Mouse (Mus musculus): Measurements from ENCODE around the gene Amt. TPM values are rescaled to one million over a fixed set of nuclear protein-coding genes. Genes with fewer than 3 reads are reported as not detected.

Gene Amt
- polyA plus RNA-seq, 1 experiment from 2014 or later = 33.6 TPM

GRCm38 (mm10) chr9:108342301-108342831, 45.7 kb downstream of the Amt start:
- WGBS = 67% methylated on average over 5 of the region's 5 CpGs

GRCm38 (mm10) chr9:108343331-108343730, 46.7 kb downstream of the Amt start:
- Histone ChIP-seq H3K4me3 (replicated peaks) (no peak overlapping the region), H3K36me3 (no peaks in the 10 kb centered on the region), H3K9me3 (no peaks in the 10 kb centered on the region), H3K27ac (no peak overlapping the region), H3K27me3 (no peaks in the 10 kb centered on the region), H3K4me1 (replicated peaks) (peaks cover 38% of the 10 kb centered on the region), H3K4me2 (replicated peaks) (no peak overlapping the region), H3K9ac (replicated peaks) (no peak overlapping the region)
- 83% methylated on average over 3 of the region's 3 CpGs for WGBS
- no peak for ATAC-seq

More at GRCm38 (mm10) chr9:108342301-108342831, 45.7 kb downstream of the Amt start:
- Histone ChIP-seq H3K36me3 (peaks cover 3% of the 10 kb centered on the region; the same call in 1 of the 2 replicates), H3K27me3 (no peaks in the 10 kb centered on the region), H3K4me2 (replicated peaks) (no peak overlapping the region), H3K4me3 (replicated peaks) (no peak overlapping the region), H3K4me1 (replicated peaks) (peaks cover 39% of the 10 kb centered on the region), H3K9ac (replicated peaks) (no peak overlapping the region), H3K9me3 (no peaks in the 10 kb centered on the region), H3K27ac (no peak overlapping the region)
- no peak for ATAC-seq

GRCm38 (mm10) chr9:108343835-108344234, 47.2 kb downstream of the Amt start:
- H3K9me3 ChIP-seq = no peaks in the 10 kb centered on the region
- WGBS = 95% methylated on average over 1 of the region's 1 CpGs

GRCm38 (mm10) chr9:108344471-108344870, 47.8 kb downstream of the Amt start:
- H3K4me2 ChIP-seq (replicated peaks) = no peak overlapping the region
- H3K4me1 ChIP-seq (replicated peaks) = peaks cover 43% of the 10 kb centered on the region
- H3K9ac ChIP-seq (replicated peaks) = no peak overlapping the region
- no peak for ATAC-seq
- 85% methylated on average over 4 of the region's 4 CpGs for WGBS
- no peaks in the 10 kb centered on the region for H3K36me3 ChIP-seq
- no peaks in the 10 kb centered on the region for H3K9me3 ChIP-seq
- H3K27me3 ChIP-seq = no peaks in the 10 kb centered on the region
- H3K4me3 ChIP-seq (replicated peaks) = no peak overlapping the region
- no peak overlapping the region for H3K27ac ChIP-seq

More at GRCm38 (mm10) chr9:108343835-108344234, 47.2 kb downstream of the Amt start:
- no peak overlapping the region for H3K4me3 ChIP-seq (replicated peaks)
- H3K4me2 ChIP-seq (replicated peaks) = no peak overlapping the region
- no peaks in the 10 kb centered on the region for H3K36me3 ChIP-seq
- peaks cover 38% of the 10 kb centered on the region for H3K4me1 ChIP-seq (replicated peaks)
- no peak overlapping the region for H3K9ac ChIP-seq (replicated peaks)
- no peak overlapping the region for H3K27ac ChIP-seq
- no peaks in the 10 kb centered on the region for H3K27me3 ChIP-seq
- no peak for ATAC-seq

- Histone ChIP-seq H3K27me3 (no peaks in the 10 kb centered on the region), H3K4me2 (replicated peaks) (peak overlapping the region; percentile 75), H3K4me1 (replicated peaks) (peaks cover 30% of the 10 kb centered on the region), H3K36me3 (peaks cover 24% of the 10 kb centered on the region), H3K9ac (replicated peaks) (peak overlapping the region; percentile 86), H3K27ac (peak overlapping the region; percentile 98), H3K4me3 (replicated peaks) (peak overlapping the region; percentile 75), H3K9me3 (no peaks in the 10 kb centered on the region)
- 4% methylated on average over 11 of the region's 11 CpGs for WGBS
- ATAC-seq = no peak
These were observed 50.4 kb downstream of the Amt start for GRCm38 (mm10) chr9:108347024-108347423.

GRCm38 (mm10) chr9:108347540-108348289, 51.1 kb downstream of the Amt start, which contains the start of gene Usp4:
Gene Usp4 (plus strand): TSS chr9:108347853.
- Histone ChIP-seq H3K27ac (peak within 1 kb of the TSS; percentile 98), H3K4me1 (replicated peaks) (peaks cover 30% of the 10 kb centered on the region), H3K9ac (replicated peaks) (peak within 1 kb of the TSS; percentile 86), H3K27me3 (no peaks in the 10 kb centered on the region), H3K4me3 (replicated peaks) (peak within 1 kb of the TSS; percentile 75), H3K36me3 (peaks cover 30% of the 10 kb centered on the region), H3K4me2 (replicated peaks) (peak within 1 kb of the TSS; percentile 75), H3K9me3 (no peaks in the 10 kb centered on the region)
- peak; percentile 98 for ATAC-seq
- under 1% methylated on average over 63 of the region's 75 CpGs for WGBS

GRCm38 (mm10) chr9:108348290-108348680, 51.6 kb downstream of the Amt start:
- Histone ChIP-seq H3K4me2 (replicated peaks) (peak overlapping the region; percentile 75), H3K27ac (peak overlapping the region; percentile 98), H3K9ac (replicated peaks) (peak overlapping the region; percentile 86), H3K4me3 (replicated peaks) (peak overlapping the region; percentile 75), H3K9me3 (no peaks in the 10 kb centered on the region), H3K27me3 (no peaks in the 10 kb centered on the region), H3K36me3 (peaks cover 36% of the 10 kb centered on the region), H3K4me1 (replicated peaks) (peaks cover 30% of the 10 kb centered on the region)
- 9% methylated on average over 14 of the region's 14 CpGs for WGBS
- ATAC-seq = no peak

- Histone ChIP-seq H3K27ac (no peak overlapping the region), H3K4me1 (replicated peaks) (peaks cover 30% of the 10 kb centered on the region), H3K9me3 (no peaks in the 10 kb centered on the region), H3K4me2 (replicated peaks) (0 out of 2 replicates have a peak overlapping the region, but pooled peaks have one; percentile 75), H3K36me3 (peaks cover 51% of the 10 kb centered on the region), H3K9ac (replicated peaks) (no peak overlapping the region), H3K27me3 (no peaks in the 10 kb centered on the region), H3K4me3 (replicated peaks) (no peak overlapping the region)
- no peak for ATAC-seq
- WGBS = 92% methylated on average over 4 of the region's 4 CpGs
These were observed 53.1 kb downstream of the Amt start for GRCm38 (mm10) chr9:108349727-108350126.

Other genes with a start within 250 kb of the Amt start
- gene Gmppb, start 247.6 kb upstream of the Amt start, polyA plus RNA-seq (2015; fragmentation: Nextera tagmentation; extraction: Ambion mirVana) = 18.1 and 18.5 TPM in 2 replicates
- gene Amigo3, start 243.7 kb upstream of the Amt start, polyA plus RNA-seq (2015; fragmentation: Nextera tagmentation; extraction: Ambion mirVana) = 3.0 and 3.3 TPM in 2 replicates
- 0.11 and 0.23 TPM in 2 replicates for gene Mst1, start 216.4 kb upstream of the Amt start, polyA plus RNA-seq (2015; fragmentation: Nextera tagmentation; extraction: Ambion mirVana)
- 46.2 and 55.6 TPM in 2 replicates for gene Rnf123, start 213.5 kb upstream of the Amt start, polyA plus RNA-seq (2015; fragmentation: Nextera tagmentation; extraction: Ambion mirVana)
- 56.3 and 62.5 TPM in 2 replicates for gene Apeh, start 202.2 kb upstream of the Amt start, polyA plus RNA-seq (2015; fragmentation: Nextera tagmentation; extraction: Ambion mirVana)
- gene Bsn, start 106.5 kb upstream of the Amt start, polyA plus RNA-seq (2015; fragmentation: Nextera tagmentation; extraction: Ambion mirVana) = 7.1 and 8.0 TPM in 2 replicates
- 50.5 and 57.8 TPM in 2 replicates for gene Dag1, start 32.9 kb upstream of the Amt start, polyA plus RNA-seq (2015; fragmentation: Nextera tagmentation; extraction: Ambion mirVana)
- gene Nicn1, start 6.4 kb upstream of the Amt start, polyA plus RNA-seq (2015; fragmentation: Nextera tagmentation; extraction: Ambion mirVana) = 118 TPM in 2 replicates
- gene Rhoa, start 9.3 kb downstream of the Amt start, polyA plus RNA-seq (2015; fragmentation: Nextera tagmentation; extraction: Ambion mirVana) = 288 and 306 TPM in 2 replicates
- gene Tcta, start 9.3 kb downstream of the Amt start, polyA plus RNA-seq (2015; fragmentation: Nextera tagmentation; extraction: Ambion mirVana) = 52.6 and 57.5 TPM in 2 replicates
- 474 and 511 TPM in 2 replicates for gene Gpx1, start 42.0 kb downstream of the Amt start, polyA plus RNA-seq (2015; fragmentation: Nextera tagmentation; extraction: Ambion mirVana)
- gene Usp4, start 51.0 kb downstream of the Amt start, polyA plus RNA-seq (2015; fragmentation: Nextera tagmentation; extraction: Ambion mirVana) = 143 and 146 TPM in 2 replicates
- gene 1700102P08Rik, start 96.0 kb downstream of the Amt start, polyA plus RNA-seq (2015; fragmentation: Nextera tagmentation; extraction: Ambion mirVana) = 2.1 and 2.2 TPM in 2 replicates
- gene Ccdc36, start 131.6 kb downstream of the Amt start, polyA plus RNA-seq (2015; fragmentation: Nextera tagmentation; extraction: Ambion mirVana) = 1.3 and 1.7 TPM in 2 replicates
- gene BC048562, start 139.6 kb downstream of the Amt start, polyA plus RNA-seq (2015; fragmentation: Nextera tagmentation; extraction: Ambion mirVana) = not detected in 2 replicates
- gene Ccdc71, start 163.7 kb downstream of the Amt start, polyA plus RNA-seq (2015; fragmentation: Nextera tagmentation; extraction: Ambion mirVana) = 59.7 and 63.5 TPM in 2 replicates
- 75.7 and 84.8 TPM in 2 replicates for gene Klhdc8b, start 164.7 kb downstream of the Amt start, polyA plus RNA-seq (2015; fragmentation: Nextera tagmentation; extraction: Ambion mirVana)
- gene Lamb2, start 182.9 kb downstream of the Amt start, polyA plus RNA-seq (2015; fragmentation: Nextera tagmentation; extraction: Ambion mirVana) = 20.0 and 24.1 TPM in 2 replicates
- 75.9 and 91.9 TPM in 2 replicates for gene Usp19, start 193.7 kb downstream of the Amt start, polyA plus RNA-seq (2015; fragmentation: Nextera tagmentation; extraction: Ambion mirVana)
- gene Qars, start 210.9 kb downstream of the Amt start, polyA plus RNA-seq (2015; fragmentation: Nextera tagmentation; extraction: Ambion mirVana) = 70.2 and 70.5 TPM in 2 replicates
- 141 and 146 TPM in 2 replicates for gene Qrich1, start 220.0 kb downstream of the Amt start, polyA plus RNA-seq (2015; fragmentation: Nextera tagmentation; extraction: Ambion mirVana)

Measured in midbrain, embryonic 13.5 days (tissue).